Comparison of ENCODE assay signal across 12 mouse cellular contexts in the genomic region with DNA sequence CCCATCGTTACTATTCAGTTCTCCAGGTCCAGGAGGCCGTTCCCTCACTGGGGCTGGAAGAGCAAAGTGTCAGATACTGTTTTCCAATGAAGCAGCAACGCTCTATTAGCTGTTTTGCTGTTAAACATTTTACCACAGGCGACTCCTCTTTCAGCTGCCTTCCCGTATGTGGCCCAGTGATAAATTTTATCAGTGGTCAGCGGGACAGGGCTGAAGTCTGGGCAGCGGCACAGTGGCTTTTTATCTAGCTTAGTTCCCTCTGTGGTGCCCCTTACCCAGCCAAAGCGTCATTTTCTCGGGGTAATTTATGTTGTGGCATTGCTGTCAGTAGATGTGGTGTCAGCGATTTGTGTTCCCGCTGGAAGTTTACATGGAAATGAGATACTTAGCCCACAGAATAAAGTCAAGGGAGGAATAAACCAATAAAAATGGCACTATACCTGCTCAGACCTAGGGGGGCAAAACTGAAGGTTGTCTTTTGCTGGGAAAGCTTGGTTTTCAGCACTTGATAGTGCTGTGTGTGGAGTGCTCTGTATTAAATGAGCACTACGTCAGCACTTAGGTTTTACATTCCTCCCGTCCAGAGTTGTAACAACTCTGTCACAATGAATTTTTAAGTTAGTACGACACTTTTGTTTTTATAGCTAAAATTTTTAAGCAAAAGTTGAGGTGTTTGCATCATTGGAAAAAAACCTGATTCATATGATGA.
DNase-seq lines count a peak whose midpoint lies in the region; ATAC-seq and TF ChIP-seq lines count a peak whose summit lies in the region.
"Had no signal": no experiment of that assay in that cellular context is flagged by ENCODE, and none has a peak within 500 bp of the region (broad histone marks: within the 10 kb centered on the region; RNA-seq: fewer than 3 reads in every experiment).

No protein-coding gene starts in this region.

- H3K4me3 ChIP-seq in heart, postnatal 0 days (ENCODE audit: low read depth, low read length): no peak overlapping the region
- H3K4me3 ChIP-seq in bone marrow, adult 2 months (replicated peaks; ENCODE audit: control insufficient read depth, low read depth, low read length): no peak overlapping the region
- H3K4me3 ChIP-seq in myocyte: no peak overlapping the region
- no peak overlapping the region for H3K4me3 ChIP-seq in hindbrain, embryonic 11.5 days (ENCODE audit: low read depth, low read length)
- H3K4me3 ChIP-seq: embryonic facial prominence, embryonic 13.5 days had no signal

- H3K4me2 ChIP-seq in heart, postnatal 0 days (ENCODE audit: low read depth, low read length): peak overlapping the region; percentile 39
- H3K4me2 ChIP-seq in myocyte (ENCODE audit: low read depth): peak overlapping the region; percentile 18
- H3K4me2 ChIP-seq in hindbrain, embryonic 11.5 days (replicated peaks; ENCODE audit: low read depth, low read length): no peak overlapping the region
- H3K4me2 ChIP-seq: embryonic facial prominence, embryonic 13.5 days had no signal

- H3K4me1 ChIP-seq in heart, postnatal 0 days (ENCODE audit: control insufficient read depth, insufficient read depth): no peaks in the 10 kb centered on the region
- no peaks in the 10 kb centered on the region; the same call in 1 of the 2 replicates for H3K4me1 ChIP-seq in bone marrow, adult 2 months (ENCODE audit: control insufficient read depth, insufficient read depth, low read length)
- H3K4me1 ChIP-seq in hindbrain, embryonic 11.5 days (replicated peaks; ENCODE audit: control insufficient read depth, insufficient read depth, low read length): no peaks in the 10 kb centered on the region
- H3K4me1 ChIP-seq: embryonic facial prominence, embryonic 13.5 days had no signal

- no peaks in the 10 kb centered on the region for H3K27me3 ChIP-seq in heart, postnatal 0 days (ENCODE audit: control insufficient read depth, insufficient read depth, low read length)
- no peaks in the 10 kb centered on the region for H3K27me3 ChIP-seq in myocyte (ENCODE audit: control insufficient read depth, insufficient read depth, insufficient read length)
- H3K27me3 ChIP-seq in hindbrain, embryonic 11.5 days (ENCODE audit: control insufficient read depth, insufficient read depth, low read length): no peaks in the 10 kb centered on the region
- H3K27me3 ChIP-seq: CH12.LX; embryonic facial prominence, embryonic 13.5 days had no signal

- H3K9ac ChIP-seq in heart, postnatal 0 days (replicated peaks; ENCODE audit: low read depth, low read length): no peak overlapping the region
- H3K9ac ChIP-seq in hindbrain, embryonic 11.5 days (ENCODE audit: low read depth, low read length): no peak overlapping the region
- H3K9ac ChIP-seq: embryonic facial prominence, embryonic 13.5 days had no signal

- TF ChIP-seq POLR2A in bone marrow, adult 2 months (IDR thresholded peaks at IDR 0.05; ENCODE audit: borderline replicate concordance, control insufficient read depth, low read depth, low read length): no peak
- no peak for TF ChIP-seq POLR2A in myocyte (IDR thresholded peaks at IDR 0.05; ENCODE audit: insufficient read length, low read depth)

- H3K9me3 ChIP-seq in heart, postnatal 0 days (replicated peaks; ENCODE audit: control insufficient read depth, low read length): no peaks in the 10 kb centered on the region
- H3K9me3 ChIP-seq in hindbrain, embryonic 11.5 days (ENCODE audit: control insufficient read depth, low read length): no peaks in the 10 kb centered on the region
- H3K9me3 ChIP-seq: embryonic facial prominence, embryonic 13.5 days had no signal

- no peak for TF ChIP-seq EP300 in heart, postnatal 0 days (IDR thresholded peaks at IDR 0.05; ENCODE audit: low read depth)

- intact Hi-C loops in heart, postnatal 14 days (cut with DNase I): no loop called here

- H3K79me2 ChIP-seq in myocyte (ENCODE audit: control insufficient read depth, insufficient read depth): no peaks in the 10 kb centered on the region

- DNase-seq in heart, postnatal 0 days (ENCODE audit: low spot score): no peak
- DNase-seq in heart, postnatal 14 days: no peak
- DNase-seq in hindbrain, embryonic 11.5 days (ENCODE audit: low spot score): no peak
- no peak for DNase-seq in cerebellum, postnatal 4 days (ENCODE audit: low spot score in 2 of 2)
- no peak for DNase-seq in adrenal gland, postnatal 14 days
- DNase-seq: cerebellum, adult 11 months; layer of hippocampus, postnatal 36 days had no signal

- no peaks in the 10 kb centered on the region for H3K36me3 ChIP-seq in heart, postnatal 0 days (replicated peaks; ENCODE audit: control insufficient read depth, insufficient read depth, low read length)
- H3K36me3 ChIP-seq in myocyte (ENCODE audit: control insufficient read depth, insufficient read depth): no peaks in the 10 kb centered on the region
- no peaks in the 10 kb centered on the region for H3K36me3 ChIP-seq in hindbrain, embryonic 11.5 days (ENCODE audit: control insufficient read depth, insufficient read depth, low read length)
- H3K36me3 ChIP-seq: embryonic facial prominence, embryonic 13.5 days had no signal

- WGBS in heart, postnatal 0 days: 32% methylated on average over 14 of the region's 14 CpGs
- 30% methylated on average over 14 of the region's 14 CpGs for WGBS in bone marrow, adult 2 months
- WGBS in hindbrain, embryonic 11.5 days: 85% methylated on average over 14 of the region's 14 CpGs

- no peak for ATAC-seq in heart, postnatal 0 days (ENCODE audit: insufficient read depth, low read depth)
- ATAC-seq in granulocyte monocyte progenitor cell, adult 5-6 weeks (replicated peaks; ENCODE audit: poor library complexity, severe bottlenecking): 0 out of 2 replicates have a peak, but pooled peaks have one; percentile 33
- ATAC-seq in hindbrain, embryonic 11.5 days (ENCODE audit: low FRiP score): no peak

- H3K27ac ChIP-seq in heart, postnatal 0 days (ENCODE audit: low read depth): no peak overlapping the region
- peak overlapping the region; percentile 55 for H3K27ac ChIP-seq in bone marrow, adult 2 months (ENCODE audit: control insufficient read depth, insufficient read depth, low read depth, low read length, poor library complexity)
- H3K27ac ChIP-seq in hindbrain, embryonic 11.5 days (ENCODE audit: low read depth, low read length): no peak overlapping the region
- H3K27ac ChIP-seq: embryonic facial prominence, embryonic 13.5 days had no signal

- TF ChIP-seq CTCF in heart, postnatal 0 days (IDR thresholded peaks at IDR 0.05; ENCODE audit: low read depth): no peak
- TF ChIP-seq CTCF in bone marrow, adult 2 months (IDR thresholded peaks at IDR 0.05; ENCODE audit: control insufficient read depth, insufficient read depth, low read length): no peak

- no peak overlapping the region for H3ac ChIP-seq in myocyte (ENCODE audit: control insufficient read depth, insufficient read length)

TF ChIP-seq in myocyte, 11 proteins besides CTCF, POLR2A, EP300 and RAD21:
- TF ChIP-seq REST (IDR thresholded peaks at IDR 0.05; ENCODE audit: insufficient read depth, insufficient read length) (no peak), POLR2AphosphoS2 (IDR thresholded peaks at IDR 0.05; ENCODE audit: insufficient read length, low read depth) (no peak)
